Comparison of ENCODE assay signal across 8 mouse cellular contexts in genomic region chr13:21722373-21722925, GRCm38 (mm10). TPM values are rescaled to one million over a fixed set of nuclear protein-coding genes. Genes with fewer than 3 reads are reported as not detected.
DNase-seq lines count a peak whose midpoint lies in the region; ATAC-seq and TF ChIP-seq lines count a peak whose summit lies in the region.

No protein-coding gene starts in this region.

- peak overlapping the region; percentile 58 for H3K4me2 ChIP-seq in limb, embryonic 15.5 days
- peak overlapping the region; percentile 51 for H3K4me2 ChIP-seq in stomach, embryonic 16.5 days (ENCODE audit: low read depth, low read length)

- DNase-seq in heart, embryonic 10.5 days (ENCODE audit: low spot score): no peak
- no peak for DNase-seq in heart, adult 8-10 months (ENCODE audit: low spot score)
- DNase-seq in urinary bladder, adult 18-20 months (ENCODE audit: low spot score in 2 of 2): no peak
- DNase-seq in B cell, adult 2 months: no peak

- TF ChIP-seq POLR2A in embryonic fibroblast, embryonic 13.5 days (IDR thresholded peaks at IDR 0.05; ENCODE audit: low read depth, low read length): peak; percentile 54; the same call in 1 of the 2 replicates

- H3K36me3 ChIP-seq in heart, embryonic 10.5 days: no peaks in the 10 kb centered on the region
- H3K36me3 ChIP-seq in E14TG2a.4 (ENCODE audit: insufficient read depth, low read length): no peaks in the 10 kb centered on the region; the same call in 1 of the 2 replicates
- H3K36me3 ChIP-seq in limb, embryonic 15.5 days: no peaks in the 10 kb centered on the region
- no peaks in the 10 kb centered on the region for H3K36me3 ChIP-seq in stomach, embryonic 16.5 days (ENCODE audit: control insufficient read depth, insufficient read depth, low read length)

- H3K9me3 ChIP-seq in heart, embryonic 10.5 days: no peaks in the 10 kb centered on the region
- H3K9me3 ChIP-seq in E14TG2a.4 (ENCODE audit: low read length): peaks cover 33% of the 10 kb centered on the region
- H3K9me3 ChIP-seq in limb, embryonic 15.5 days: no peaks in the 10 kb centered on the region
- no peaks in the 10 kb centered on the region for H3K9me3 ChIP-seq in stomach, embryonic 16.5 days (replicated peaks; ENCODE audit: control insufficient read depth, low read length)

- peaks cover 8% of the 10 kb centered on the region for H3K4me1 ChIP-seq in heart, embryonic 10.5 days
- peaks cover 23% of the 10 kb centered on the region for H3K4me1 ChIP-seq in E14TG2a.4 (replicated peaks; ENCODE audit: low read depth, low read length)
- H3K4me1 ChIP-seq in embryonic fibroblast, embryonic 13.5 days (ENCODE audit: control insufficient read depth, insufficient read depth, low read length): peaks cover 7% of the 10 kb centered on the region; the same call in 1 of the 2 replicates
- H3K4me1 ChIP-seq in limb, embryonic 15.5 days: peaks cover 14% of the 10 kb centered on the region
- peaks cover 10% of the 10 kb centered on the region for H3K4me1 ChIP-seq in stomach, embryonic 16.5 days (ENCODE audit: control insufficient read depth, insufficient read depth, low read length)

- ATAC-seq in limb, embryonic 15.5 days (ENCODE audit: insufficient number of reproducible peaks, low FRiP score, low TSS enrichment, low read depth): no peak
- peak; percentile 19; the same call in 1 of the 2 replicates for ATAC-seq in stomach, embryonic 16.5 days (ENCODE audit: insufficient read depth, low FRiP score)

- peak overlapping the region; percentile 85 for H3K27ac ChIP-seq in heart, embryonic 10.5 days
- peak overlapping the region; percentile 56 for H3K27ac ChIP-seq in embryonic fibroblast, embryonic 13.5 days (ENCODE audit: insufficient read depth, low read length)
- H3K27ac ChIP-seq in limb, embryonic 15.5 days: peak overlapping the region; percentile 87
- H3K27ac ChIP-seq in stomach, embryonic 16.5 days (ENCODE audit: low read length): peak overlapping the region; percentile 86

- no peak for TF ChIP-seq CTCF in E14TG2a.4 (conservative IDR thresholded peaks at IDR 0.05; ENCODE audit: low read length)
- no peak for TF ChIP-seq CTCF in embryonic fibroblast, embryonic 13.5 days (IDR thresholded peaks at IDR 0.05; ENCODE audit: borderline replicate concordance, insufficient read depth, low read length)

- peak overlapping the region; percentile 55 for H3K4me3 ChIP-seq in heart, embryonic 10.5 days
- peak overlapping the region; percentile 39; the same call in 1 of the 2 replicates for H3K4me3 ChIP-seq in E14TG2a.4 (replicated peaks; ENCODE audit: low read length)
- H3K4me3 ChIP-seq in embryonic fibroblast, embryonic 13.5 days (ENCODE audit: insufficient read depth, low read length): no peak overlapping the region
- H3K4me3 ChIP-seq in limb, embryonic 15.5 days: peak overlapping the region; percentile 44
- H3K4me3 ChIP-seq in stomach, embryonic 16.5 days (replicated peaks; ENCODE audit: low read length): peak overlapping the region; percentile 50

- no peaks in the 10 kb centered on the region for H3K27me3 ChIP-seq in heart, embryonic 10.5 days (ENCODE audit: insufficient read depth, poor library complexity, severe bottlenecking)
- H3K27me3 ChIP-seq in E14TG2a.4 (ENCODE audit: insufficient read depth, low read length): no peaks in the 10 kb centered on the region
- no peaks in the 10 kb centered on the region for H3K27me3 ChIP-seq in limb, embryonic 15.5 days
- H3K27me3 ChIP-seq in stomach, embryonic 16.5 days (ENCODE audit: control insufficient read depth, insufficient read depth, low read length): no peaks in the 10 kb centered on the region

- H3K9ac ChIP-seq in limb, embryonic 15.5 days: 0 out of 2 replicates have a peak overlapping the region, but pooled peaks have one; percentile 23
- peak overlapping the region; percentile 61 for H3K9ac ChIP-seq in stomach, embryonic 16.5 days (ENCODE audit: low read length)

- 5% methylated on average over 11 of the region's 11 CpGs for WGBS in heart, embryonic 10.5 days
- 3% methylated on average over 11 of the region's 11 CpGs for WGBS in limb, embryonic 15.5 days
- 3% methylated on average over 11 of the region's 11 CpGs for WGBS in stomach, embryonic 16.5 days

RNA-seq across cellular contexts. Expression of gene Hist1h2bm, which starts 0.6 kb away (rescaled TPM):
- 2.4 and 3.7 TPM in 2 replicates for polyA plus RNA-seq in heart, embryonic 10.5 days (2016; fragmentation: Nextera tagmentation; extraction: Ambion mirVana)
- total RNA-seq in heart, adult 8-10 months (2022): 1 to 10 TPM in 2 of 4 experiments, under 1 TPM in 1, not detected in 1; 0.94 to 3.0 (median 1.8) TPM
- polyA plus RNA-seq in embryonic fibroblast, embryonic 13.5 days (2011; ENCODE audit: insufficient read length, low read depth, missing spikeins): 5.5 and 9.1 TPM in 2 replicates
- 2.5 and 4.5 TPM in 2 replicates for polyA plus RNA-seq in limb, embryonic 15.5 days (2015; fragmentation: Nextera tagmentation; extraction: Ambion mirVana)
- polyA plus RNA-seq in stomach, embryonic 16.5 days (2015; fragmentation: Nextera tagmentation; extraction: Ambion mirVana): 1.9 and 2.5 TPM in 2 replicates

RNA-seq across cellular contexts. Expression of gene Hist1h3h, which starts 5.0 kb away (rescaled TPM):
- 3.7 and 3.8 TPM in 2 replicates for polyA plus RNA-seq in heart, embryonic 10.5 days (2016; fragmentation: Nextera tagmentation; extraction: Ambion mirVana)
- total RNA-seq in heart, adult 8-10 months (2022): 10 to 100 TPM in 2 of 4 experiments, 1 to 10 TPM in 2; 5.0 to 19.2 (median 10.1) TPM
- polyA plus RNA-seq in embryonic fibroblast, embryonic 13.5 days (2011; ENCODE audit: insufficient read length, low read depth, missing spikeins): 3.4 TPM in 1 of 2 replicates, not detected in the other
- polyA plus RNA-seq in limb, embryonic 15.5 days (2015; fragmentation: Nextera tagmentation; extraction: Ambion mirVana): 3.5 and 7.6 TPM in 2 replicates
- polyA plus RNA-seq in stomach, embryonic 16.5 days (2015; fragmentation: Nextera tagmentation; extraction: Ambion mirVana): 4.6 and 5.6 TPM in 2 replicates

RNA-seq across cellular contexts. Expression of gene Hist1h2ai, which starts 6.2 kb away (rescaled TPM):
- polyA plus RNA-seq in heart, embryonic 10.5 days (2016; fragmentation: Nextera tagmentation; extraction: Ambion mirVana): 6.3 and 11.7 TPM in 2 replicates
- 10 to 100 TPM in 2 of 4 experiments, 1 to 10 TPM in 1, not detected in 1; 1.1 to 17.1 (median 12.1) TPM for total RNA-seq in heart, adult 8-10 months (2022)
- 5.0 TPM in 1 of 2 replicates, not detected in the other for polyA plus RNA-seq in embryonic fibroblast, embryonic 13.5 days (2011; ENCODE audit: insufficient read length, low read depth, missing spikeins)
- polyA plus RNA-seq in limb, embryonic 15.5 days (2015; fragmentation: Nextera tagmentation; extraction: Ambion mirVana): 17.1 and 23.9 TPM in 2 replicates
- 7.3 and 11.8 TPM in 2 replicates for polyA plus RNA-seq in stomach, embryonic 16.5 days (2015; fragmentation: Nextera tagmentation; extraction: Ambion mirVana)

RNA-seq across cellular contexts. Expression of gene Hist1h2bl, which starts 6.5 kb away (rescaled TPM):
- polyA plus RNA-seq in heart, embryonic 10.5 days (2016; fragmentation: Nextera tagmentation; extraction: Ambion mirVana): 1.4 TPM in 1 of 2 replicates, not detected in the other
- total RNA-seq in heart, adult 8-10 months (2022): 10 to 100 TPM in 1 of 4 experiments, 1 to 10 TPM in 3; 5.4 to 11.8 (median 8.0) TPM
- polyA plus RNA-seq in embryonic fibroblast, embryonic 13.5 days (2011; ENCODE audit: insufficient read length, low read depth, missing spikeins): 3.5 TPM in 1 of 2 replicates, not detected in the other
- 0.96 and 1.2 TPM in 2 replicates for polyA plus RNA-seq in limb, embryonic 15.5 days (2015; fragmentation: Nextera tagmentation; extraction: Ambion mirVana)
- 1.5 and 3.8 TPM in 2 replicates for polyA plus RNA-seq in stomach, embryonic 16.5 days (2015; fragmentation: Nextera tagmentation; extraction: Ambion mirVana)

RNA-seq across cellular contexts. Expression of gene Hist1h4j, which starts 12.4 kb away (rescaled TPM):
- 2.0 TPM in 1 of 2 replicates, not detected in the other for polyA plus RNA-seq in heart, embryonic 10.5 days (2016; fragmentation: Nextera tagmentation; extraction: Ambion mirVana)
- total RNA-seq in heart, adult 8-10 months (2022): 1 to 10 TPM; 1.4 to 4.4 (median 4.0) TPM
- polyA plus RNA-seq in embryonic fibroblast, embryonic 13.5 days (2011; ENCODE audit: insufficient read length, low read depth, missing spikeins): 2.6 and 4.1 TPM in 2 replicates
- 1.1 and 1.2 TPM in 2 replicates for polyA plus RNA-seq in limb, embryonic 15.5 days (2015; fragmentation: Nextera tagmentation; extraction: Ambion mirVana)
- 1.7 and 2.3 TPM in 2 replicates for polyA plus RNA-seq in stomach, embryonic 16.5 days (2015; fragmentation: Nextera tagmentation; extraction: Ambion mirVana)
